Mouse (Mus musculus) embryonic facial prominence, embryonic 11.5 days (tissue): ENCODE results near the gene Armc6. TPM values are rescaled to one million over a fixed set of nuclear protein-coding genes. Genes with fewer than 3 reads are reported as not detected.
"Not testable (repeated sequence)": the region's sequence is repeated elsewhere in the genome, so short reads cannot be mapped to it uniquely, and the experiment has no call there.

Experiments used
- ATAC-seq: fragments of 200-750 bp; cut with Nextera tagmentation; replicated peaks from 2 replicates; pipeline ENCODE4 v1.8.0; 2017; ENCODE audit warnings: low read depth; ENCODE audit not compliant: insufficient number of reproducible peaks, low FRiP score, low TSS enrichment
- DNase-seq: peaks from one replicate; pipeline ENCODE4 v3.0.0-alpha.2; 2015; ENCODE audit warnings: low spot score
- H3K27ac ChIP-seq: fragments of 300-500 bp; sonication (generic); replicated peaks from 2 replicates; pipeline ENCODE4 v1.5.1; 2014; ENCODE audit warnings: mild to moderate bottlenecking, low read depth, low read length, control low read depth
- H3K27me3 ChIP-seq: fragments of 300-500 bp; sonication (generic); 2 replicates; pipeline ENCODE4 v1.6.1; 2014; ENCODE audit warnings: mild to moderate bottlenecking, low read length, moderate library complexity, mixed read lengths; ENCODE audit not compliant: control insufficient read depth, insufficient read depth
- H3K36me3 ChIP-seq: fragments of 300-500 bp; sonication (generic); replicated peaks from 2 replicates; pipeline ENCODE4 v1.6.1; 2014; ENCODE audit warnings: low read depth, mild to moderate bottlenecking, low read length, moderate library complexity, mixed read lengths; ENCODE audit not compliant: control insufficient read depth, insufficient read depth
- H3K4me1 ChIP-seq: fragments of 300-500 bp; sonication (generic); 2 replicates; pipeline ENCODE4 v1.6.1; 2014; ENCODE audit warnings: low read length, mixed read lengths; ENCODE audit not compliant: control insufficient read depth, insufficient read depth
- H3K4me2 ChIP-seq: fragments of 300-500 bp; sonication (generic); 2 replicates; pipeline ENCODE4 v1.6.1; 2014; ENCODE audit warnings: low read depth, mild to moderate bottlenecking, control low read depth, low read length, moderate library complexity
- H3K4me3 ChIP-seq: fragments of 300-500 bp; sonication (generic); 2 replicates; pipeline ENCODE4 v1.5.1; 2014; ENCODE audit warnings: low read depth, low read length, control low read depth
- H3K9ac ChIP-seq: fragments of 300-500 bp; sonication (generic); replicated peaks from 2 replicates; pipeline ENCODE4 v1.6.1; 2014; ENCODE audit warnings: mild to moderate bottlenecking, control low read depth, low read length
- H3K9me3 ChIP-seq: fragments of 300-500 bp; sonication (generic); replicated peaks from 2 replicates; pipeline ENCODE4 v1.6.1; 2016; ENCODE audit warnings: mild to moderate bottlenecking, low read length, inconsistent platforms, mixed read lengths; ENCODE audit not compliant: control insufficient read depth
- WGBS: fragments of 180-500 bp; shearing (Covaris S2); extraction: QIAGEN DNeasy Blood & Tissue Kit; methylation state at CpG from one replicate; pipeline ENCODE4 v1.1.7; 2014; 5-methylcytosine and 5-hydroxymethylcytosine counted together
- polyA plus RNA-seq: library from polyadenylated mRNA; unstranded; fragments of >200 nt; fragmentation: Nextera tagmentation; extraction: Ambion mirVana; gene quantifications from 2 replicates; pipeline ENCODE4 v1.2.1, GENCODE M21; 2014

Gene Armc6
- polyA plus RNA-seq, 1 experiment from 2014 or later = 21.9 TPM

DNA sequence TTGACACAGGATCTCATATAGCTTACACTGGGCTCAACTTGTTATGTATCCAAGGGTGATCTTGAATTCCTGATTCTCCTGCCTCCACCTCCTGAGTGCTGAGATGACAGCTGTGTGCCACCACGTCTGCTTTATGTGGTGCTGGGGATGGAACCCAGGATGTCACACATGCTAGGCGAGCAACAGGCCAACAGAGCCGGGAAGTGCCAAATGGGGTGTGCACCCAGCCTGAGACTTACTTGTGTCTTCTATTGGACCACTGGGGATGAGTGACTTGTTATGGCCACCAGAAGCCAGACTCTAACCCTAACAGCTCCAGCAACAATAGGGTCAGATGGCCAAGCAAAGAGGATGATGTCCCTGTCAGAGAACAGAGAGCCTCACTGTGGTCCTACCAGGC lies 18.1 kb downstream of the Armc6 start:
- not testable (repeated sequence) for H3K27ac ChIP-seq, H3K36me3 ChIP-seq, H3K4me2 ChIP-seq, H3K27me3 ChIP-seq, H3K4me3 ChIP-seq, ATAC-seq, DNase-seq, H3K9ac ChIP-seq, H3K9me3 ChIP-seq, H3K4me1 ChIP-seq
- 71% methylated on average over 3 of the region's 3 CpGs for WGBS

GRCm38 (mm10) chr8:70215092-70215491 lies 19.2 kb downstream of the Armc6 start:
- no peaks in the 10 kb centered on the region for H3K9me3 ChIP-seq
- H3K4me3 ChIP-seq = no peak overlapping the region
- H3K4me2 ChIP-seq = no peak overlapping the region
- no peak overlapping the region for H3K27ac ChIP-seq
- peaks cover 5% of the 10 kb centered on the region for H3K4me1 ChIP-seq
- H3K27me3 ChIP-seq = no peaks in the 10 kb centered on the region
- ATAC-seq (no peak), DNase-seq (no peak)
- no peak overlapping the region for H3K9ac ChIP-seq
- 76% methylated on average over 5 of the region's 5 CpGs for WGBS
- H3K36me3 ChIP-seq = no peaks in the 10 kb centered on the region

DNA sequence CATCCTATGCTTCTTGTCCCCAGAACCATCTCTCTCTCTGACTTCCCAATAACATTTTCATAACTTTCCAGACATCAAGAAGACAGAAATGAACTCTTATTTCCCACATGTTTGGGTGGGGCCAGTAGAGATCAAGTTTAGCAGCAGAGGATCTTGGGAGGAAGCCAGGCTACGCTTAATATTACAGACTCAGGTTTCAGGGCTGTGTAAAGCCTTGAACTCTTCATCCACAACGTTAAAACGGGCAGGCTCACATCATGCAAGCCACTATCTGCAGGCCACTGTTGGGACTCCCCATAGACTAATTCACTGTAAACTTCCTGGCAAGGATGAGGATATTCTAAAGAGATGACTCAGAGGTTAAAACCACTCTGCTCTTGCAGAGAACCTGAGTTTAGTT lies 19.9 kb downstream of the Armc6 start:
- Histone ChIP-seq H3K27ac (no peak overlapping the region), H3K4me1 (peaks cover 5% of the 10 kb centered on the region), H3K27me3 (no peaks in the 10 kb centered on the region), H3K9me3 (no peaks in the 10 kb centered on the region), H3K4me3 (no peak overlapping the region), H3K4me2 (no peak overlapping the region), H3K36me3 (no peaks in the 10 kb centered on the region), H3K9ac (no peak overlapping the region)
- DNase-seq (no peak), ATAC-seq (no peak)
- 61% methylated on average over 3 of the region's 3 CpGs for WGBS

DNA sequence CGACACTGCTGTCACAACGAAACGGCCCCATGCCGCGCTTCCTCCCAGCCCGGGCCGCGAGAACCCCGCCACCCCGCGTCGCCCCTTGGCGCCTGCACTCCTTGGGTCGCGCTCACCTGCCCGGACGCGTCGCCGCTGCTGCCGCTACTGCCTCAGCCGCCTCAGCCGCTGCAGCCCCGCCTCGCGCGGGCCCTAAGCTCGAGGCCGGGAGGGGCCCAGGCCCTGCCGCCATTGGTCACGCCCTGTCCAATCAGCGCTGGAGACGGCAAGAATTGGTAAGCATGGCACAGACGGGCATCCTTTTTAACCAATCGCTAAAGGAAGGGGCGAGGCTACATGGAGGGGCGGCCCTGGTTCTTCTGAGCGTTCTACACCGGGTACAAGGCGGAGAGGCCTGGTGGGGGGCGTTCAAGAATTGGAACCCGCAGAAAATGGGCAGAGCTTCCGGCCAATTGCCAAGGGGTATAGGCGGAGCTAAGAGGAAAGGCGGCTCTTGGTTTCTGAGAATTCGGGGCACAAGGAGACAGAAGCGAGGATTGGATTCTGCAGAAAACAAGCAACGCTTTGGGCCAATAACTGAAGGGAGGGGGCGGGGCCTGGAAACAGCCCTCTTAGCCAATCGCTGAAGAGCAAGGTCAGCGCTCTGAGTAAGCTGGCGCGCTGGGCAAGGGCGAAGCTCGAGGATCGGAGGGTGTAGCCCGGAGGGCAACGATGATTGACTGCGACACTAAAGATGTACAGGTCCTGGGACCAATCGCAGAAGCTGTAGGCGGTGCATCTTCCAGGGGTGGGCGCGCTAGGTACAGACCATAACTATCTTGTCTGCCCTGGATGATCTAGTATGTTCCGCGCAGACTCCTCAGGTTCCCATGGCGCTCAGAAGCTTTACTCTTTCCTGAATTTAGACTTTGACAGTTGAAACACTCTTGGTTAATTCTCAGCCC lies 21.9 kb downstream of the Armc6 start, which contains the start of gene Slc25a42:
Gene Slc25a42 (minus strand): TSS at position 194 of the 944 bp plus-strand sequence.
- no peak within 1 kb of the TSS for H3K27ac ChIP-seq
- no peaks in the 10 kb centered on the region for H3K27me3 ChIP-seq
- peak within 1 kb of the TSS; percentile 96 for H3K4me2 ChIP-seq
- DNase-seq = peak; percentile 99
- peak; percentile 99 for ATAC-seq
- peaks cover 5% of the 10 kb centered on the region for H3K4me1 ChIP-seq
- peak within 1 kb of the TSS; percentile 60 for H3K4me3 ChIP-seq
- no peaks in the 10 kb centered on the region for H3K36me3 ChIP-seq
- WGBS = under 1% methylated on average over 66 of the region's 66 CpGs
- peak within 1 kb of the TSS; percentile 60 for H3K9ac ChIP-seq
- H3K9me3 ChIP-seq = no peaks in the 10 kb centered on the region

- no peak overlapping the region for H3K27ac ChIP-seq
- H3K36me3 ChIP-seq = no peaks in the 10 kb centered on the region
- no peak for ATAC-seq
- no peaks in the 10 kb centered on the region for H3K27me3 ChIP-seq
- no peak for DNase-seq
- peaks cover 5% of the 10 kb centered on the region for H3K4me1 ChIP-seq
- H3K9ac ChIP-seq = peak overlapping the region; percentile 60
- peak overlapping the region; percentile 60 for H3K4me3 ChIP-seq
- peak overlapping the region; percentile 96 for H3K4me2 ChIP-seq
- H3K9me3 ChIP-seq = no peaks in the 10 kb centered on the region
- 3% methylated on average over 31 of the region's 31 CpGs for WGBS
Measured at GRCm38 (mm10) chr8:70211726-70212111, 22.5 kb downstream of the Armc6 start.

DNA sequence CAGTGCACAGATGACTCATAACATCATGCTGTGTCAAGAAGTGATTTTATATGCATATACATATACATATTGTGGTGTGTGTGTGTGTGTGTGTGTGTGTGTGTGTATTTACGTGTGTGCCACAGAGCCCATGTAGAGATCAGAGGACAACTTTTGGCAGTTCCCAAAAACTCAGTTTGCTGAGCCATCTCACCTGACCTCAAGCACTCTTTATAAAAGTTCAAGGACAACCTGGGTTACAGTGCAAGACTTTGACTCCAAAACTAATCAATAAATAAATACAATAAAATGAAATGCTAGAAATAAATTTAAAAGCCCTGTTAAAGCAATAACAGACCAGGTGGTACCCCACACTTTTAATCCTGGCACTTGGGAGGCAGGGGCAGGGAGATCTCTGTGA lies 23.0 kb downstream of the Armc6 start:
- H3K4me3 ChIP-seq = peak overlapping the region; percentile 60; the same call in 1 of the 2 replicates
- H3K27me3 ChIP-seq = no peaks in the 10 kb centered on the region
- H3K4me2 ChIP-seq = peak overlapping the region; percentile 96
- H3K9ac ChIP-seq = no peak overlapping the region; the same call in 1 of the 2 replicates
- WGBS = 78% methylated on average over 1 of the region's 1 CpGs
- peaks cover 5% of the 10 kb centered on the region for H3K4me1 ChIP-seq
- H3K36me3 ChIP-seq = no peaks in the 10 kb centered on the region
- DNase-seq (no peak), ATAC-seq (no peak)
- H3K9me3 ChIP-seq = no peaks in the 10 kb centered on the region
- H3K27ac ChIP-seq = no peak overlapping the region

DNA sequence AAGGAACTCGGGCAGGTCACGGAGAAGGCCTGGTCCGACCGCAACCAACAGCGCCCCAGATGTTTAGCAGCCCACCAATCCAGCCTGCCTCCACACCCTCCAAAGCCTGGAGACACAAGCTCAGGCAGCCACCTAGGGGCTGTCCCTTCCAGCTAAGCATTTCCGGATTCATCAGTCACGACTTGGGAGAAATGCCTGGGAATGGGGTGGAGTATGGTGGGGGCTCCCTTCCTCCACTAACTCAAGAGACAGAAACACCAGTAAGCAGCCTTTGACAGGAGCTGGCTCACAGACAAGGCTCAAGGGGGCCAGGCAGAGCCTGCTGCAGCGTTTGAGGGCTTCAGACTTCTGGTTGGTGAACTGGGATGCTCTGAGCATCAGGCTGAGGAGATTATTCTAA lies 23.7 kb downstream of the Armc6 start:
- H3K4me1 ChIP-seq = peaks cover 5% of the 10 kb centered on the region
- ATAC-seq = no peak
- 0 out of 2 replicates have a peak overlapping the region, but pooled peaks have one; percentile 4 for H3K9ac ChIP-seq
- no peak overlapping the region for H3K27ac ChIP-seq
- H3K27me3 ChIP-seq = no peaks in the 10 kb centered on the region
- no peaks in the 10 kb centered on the region for H3K9me3 ChIP-seq
- no peak overlapping the region for H3K4me3 ChIP-seq
- peak overlapping the region; percentile 13; the same call in 1 of the 2 replicates for H3K4me2 ChIP-seq
- 26% methylated on average over 8 of the region's 8 CpGs for whole genome bisulfite sequencing
- H3K36me3 ChIP-seq = no peaks in the 10 kb centered on the region
- DNase-seq = no peak

DNA sequence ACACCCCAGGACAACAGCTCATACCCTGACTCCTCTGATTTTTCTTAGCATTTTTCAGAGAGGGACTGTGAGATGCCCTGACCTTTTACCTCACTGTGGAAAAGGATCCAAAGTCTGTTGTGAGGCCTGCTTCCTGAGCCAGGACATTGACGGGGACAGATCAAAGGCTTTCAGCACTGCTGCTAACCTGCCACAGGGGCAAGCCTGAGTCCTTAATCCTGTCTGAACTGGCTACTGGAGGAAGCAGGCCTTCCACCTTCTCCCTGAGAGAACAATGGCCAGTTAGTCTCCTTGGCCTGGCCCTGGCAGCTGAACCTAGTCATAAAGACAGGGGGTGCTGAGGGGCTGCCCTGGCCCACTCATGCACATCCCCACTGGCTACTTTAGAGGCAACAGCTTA lies 26.1 kb downstream of the Armc6 start:
- no peak for DNase-seq
- 20% methylated on average over 1 of the region's 1 CpGs for WGBS

More for the DNA sequence above, 26.1 kb downstream of the Armc6 start:
- no peaks in the 10 kb centered on the region for H3K9me3 ChIP-seq
- no peak overlapping the region for H3K27ac ChIP-seq
- H3K4me1 ChIP-seq = peaks cover 5% of the 10 kb centered on the region
- no peak overlapping the region for H3K4me3 ChIP-seq
- no peak for ATAC-seq
- no peak overlapping the region for H3K4me2 ChIP-seq
- H3K36me3 ChIP-seq = no peaks in the 10 kb centered on the region
- no peaks in the 10 kb centered on the region for H3K27me3 ChIP-seq
- no peak overlapping the region for H3K9ac ChIP-seq
